In the genomic region with DNA sequence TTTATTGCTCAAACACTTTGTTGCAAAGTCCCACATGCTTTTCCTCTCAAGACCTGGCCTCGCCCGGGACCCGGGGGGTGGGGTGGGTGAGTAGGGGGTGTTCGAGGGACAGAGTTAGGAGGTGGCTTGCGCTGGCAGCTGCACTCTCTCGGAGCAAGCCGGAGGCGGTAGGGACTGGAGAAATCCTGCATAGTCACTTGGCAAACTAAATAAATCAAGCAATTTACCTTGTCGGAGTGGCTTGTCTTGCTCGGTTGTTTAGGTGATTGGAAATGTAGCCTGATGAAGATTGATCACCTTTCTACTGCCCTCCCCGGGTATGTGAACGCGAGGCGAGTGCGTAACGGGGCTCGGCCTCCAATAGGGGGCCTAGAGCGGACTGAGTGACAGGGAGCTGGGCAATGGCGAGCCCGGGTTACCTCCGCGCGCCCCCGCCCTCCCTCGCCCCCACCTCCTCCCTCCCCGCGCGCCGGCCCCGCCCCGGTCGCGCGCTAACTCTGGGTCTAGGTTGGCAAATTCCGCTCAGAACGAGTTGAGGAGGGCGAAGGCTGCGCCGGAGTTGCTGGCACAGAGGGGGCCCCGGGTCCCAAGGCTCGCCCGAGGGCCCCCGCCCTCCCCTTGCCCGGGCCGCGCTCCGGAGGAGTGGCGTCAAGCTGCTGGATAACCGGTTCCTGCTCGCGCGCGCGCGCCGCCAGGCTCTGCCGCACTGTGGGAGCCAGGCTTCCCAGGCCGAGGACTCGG, we compare ENCODE assay signal across 8 mouse cellular contexts. TPM values are rescaled to one million over a fixed set of nuclear protein-coding genes. Genes with fewer than 3 reads are reported as not detected.
A peak's percentile ranks its signal among the peaks of the same experiment; 100 is the strongest.
DNase-seq lines count a peak whose midpoint lies in the region; ATAC-seq and TF ChIP-seq lines count a peak whose summit lies in the region.
"Had no signal": no experiment of that assay in that cellular context is flagged by ENCODE, and none has a peak within 500 bp of the region (broad histone marks: within the 10 kb centered on the region; RNA-seq: fewer than 3 reads in every experiment).

No protein-coding gene starts in this region.

- peak; percentile 25 for DNase-seq in Patski (ENCODE audit: low read depth, low spot score)
- DNase-seq in fibroblast of lung, adult 2 months (ENCODE audit: low read depth): peak; percentile 45
- peak; percentile 85 for DNase-seq in hindbrain, embryonic 10.5 days (ENCODE audit: low spot score)
- peak; percentile 54 to 55 for DNase-seq in left cerebral cortex, postnatal 36 days (ENCODE audit: low spot score in 2 of 2)

- peak overlapping the region; percentile 79 for H3K9ac ChIP-seq in ES-Bruce4 (ENCODE audit: low read depth, poor library complexity, severe bottlenecking)
- H3K9ac ChIP-seq in midbrain, embryonic 12.5 days (replicated peaks): peak overlapping the region; percentile 93

- intact Hi-C loops in left cerebral cortex, postnatal 36 days (cut with DNase I): loop anchor here (5.0 to 10.0 kb wide), 2 partner anchors 193 to 429 kb away; partner anchors contain the start of genes Mdh1 and Wdpcp

- no peak for TF ChIP-seq POLR2A in ES-Bruce4 (IDR thresholded peaks at IDR 0.05; ENCODE audit: insufficient read depth, low read length)
- TF ChIP-seq POLR2A in testis, adult 2 months (IDR thresholded peaks at IDR 0.05; ENCODE audit: control insufficient read depth, low read depth, low read length): no peak

- no peaks in the 10 kb centered on the region for H3K36me3 ChIP-seq in ES-Bruce4 (ENCODE audit: control insufficient read depth, insufficient read depth, low read length, poor library complexity, severe bottlenecking)
- H3K36me3 ChIP-seq in hindbrain, embryonic 10.5 days: no peaks in the 10 kb centered on the region
- 0 out of 2 replicates have a peak, but pooled peaks cover 3% of the 10 kb centered on the region for H3K36me3 ChIP-seq in midbrain, embryonic 12.5 days
- no peaks in the 10 kb centered on the region for H3K36me3 ChIP-seq in testis, adult 2 months (ENCODE audit: control insufficient read depth, insufficient read depth, low read length)

- H3K4me3 ChIP-seq in ES-Bruce4 (ENCODE audit: low read depth, low read length): peak overlapping the region; percentile 77
- peak overlapping the region; percentile 70 for H3K4me3 ChIP-seq in hindbrain, embryonic 10.5 days
- H3K4me3 ChIP-seq in midbrain, embryonic 12.5 days: peak overlapping the region; percentile 79
- H3K4me3 ChIP-seq in testis, adult 2 months (ENCODE audit: control insufficient read depth, low read depth, low read length): peak overlapping the region; percentile 69

- H3K4me2 ChIP-seq in midbrain, embryonic 12.5 days (replicated peaks): peak overlapping the region; percentile 83

- in situ Hi-C loops in Patski (cut with MboI; ENCODE audit: low pct_unique_long_range_greater_than_20kb): no loop called here

- CTCF ChIA-PET in Patski (lab: Charles Lee): no interaction called here

- H3K9me3 ChIP-seq in ES-Bruce4 (replicated peaks; ENCODE audit: control insufficient read depth, insufficient read depth, low read length, poor library complexity, severe bottlenecking): peaks cover 6% of the 10 kb centered on the region
- no peaks in the 10 kb centered on the region for H3K9me3 ChIP-seq in hindbrain, embryonic 10.5 days
- no peaks in the 10 kb centered on the region for H3K9me3 ChIP-seq in midbrain, embryonic 12.5 days

- no peak overlapping the region for H3K27ac ChIP-seq in ES-Bruce4 (ENCODE audit: insufficient read depth, low read length)
- H3K27ac ChIP-seq in hindbrain, embryonic 10.5 days: peak overlapping the region; percentile 86
- H3K27ac ChIP-seq in midbrain, embryonic 12.5 days (replicated peaks): peak overlapping the region; percentile 96
- no peak overlapping the region for H3K27ac ChIP-seq in testis, adult 2 months (ENCODE audit: control insufficient read depth, insufficient read depth, low read depth, low read length)

- H3K27me3 ChIP-seq in ES-Bruce4 (ENCODE audit: control insufficient read depth, insufficient read depth, low read length, poor library complexity, severe bottlenecking) (peaks cover 78% of the 10 kb centered on the region), Patski (no peaks in the 10 kb centered on the region)
- peaks cover 100% of the 10 kb centered on the region for H3K27me3 ChIP-seq in hindbrain, embryonic 10.5 days (ENCODE audit: insufficient read depth, poor library complexity, severe bottlenecking)
- peaks cover 55% of the 10 kb centered on the region for H3K27me3 ChIP-seq in midbrain, embryonic 12.5 days
- peaks cover 9% of the 10 kb centered on the region for H3K27me3 ChIP-seq in testis, adult 2 months (ENCODE audit: control insufficient read depth, insufficient read depth, low read length)

- no peaks in the 10 kb centered on the region for H3K4me1 ChIP-seq in ES-Bruce4 (ENCODE audit: control insufficient read depth, insufficient read depth, low read length)
- peaks cover 62% of the 10 kb centered on the region for H3K4me1 ChIP-seq in hindbrain, embryonic 10.5 days (replicated peaks)
- peaks cover 55% of the 10 kb centered on the region for H3K4me1 ChIP-seq in midbrain, embryonic 12.5 days
- H3K4me1 ChIP-seq in testis, adult 2 months (ENCODE audit: control insufficient read depth, insufficient read depth, low read length): peaks cover 37% of the 10 kb centered on the region

- POLR2A ChIA-PET in Patski (lab: Charles Lee): interaction anchor here (0.7 kb wide), 1 partner anchor 709 kb away, joined by 4 read pairs; no protein-coding TSS in a partner anchor

- WGBS in hindbrain, embryonic 10.5 days: 1% methylated on average over 57 of the region's 59 CpGs
- WGBS in midbrain, embryonic 12.5 days: 1% methylated on average over 42 of the region's 59 CpGs

- peak; percentile 95 for ATAC-seq in Patski
- ATAC-seq in midbrain, embryonic 12.5 days (ENCODE audit: low FRiP score, low read depth): peak; percentile 87

- TF ChIP-seq CTCF in ES-Bruce4 (IDR thresholded peaks at IDR 0.05; ENCODE audit: low read depth, low read length) (no peak), Patski (IDR thresholded peaks at IDR 0.05) (no peak)
- TF ChIP-seq CTCF in testis, adult 2 months (IDR thresholded peaks at IDR 0.05; ENCODE audit: control insufficient read depth, insufficient read depth, insufficient replicate concordance, low read depth, low read length): no peak

- no peak for TF ChIP-seq EP300 in ES-Bruce4 (IDR thresholded peaks at IDR 0.05; ENCODE audit: insufficient read depth, low read depth, low read length)

RNA-seq across cellular contexts. Expression of gene Otx1, which starts 1.2 kb away (rescaled TPM):
- polyA plus RNA-seq in ES-Bruce4 (2011; ENCODE audit: insufficient read depth, insufficient read length, low read depth, missing spikeins) (0.40 and 0.60 TPM in 2 replicates), Patski (2021) (3.4 TPM)
- polyA plus RNA-seq in hindbrain, embryonic 10.5 days (2016; fragmentation: Nextera tagmentation; extraction: Ambion mirVana): 2.9 and 5.3 TPM in 2 replicates
- total RNA-seq in left cerebral cortex, postnatal 36 days (2021): 1 to 10 TPM; 6.1 to 6.2 TPM
- polyA plus RNA-seq in midbrain, embryonic 12.5 days (2016; fragmentation: Nextera tagmentation; extraction: Ambion mirVana): 26.8 and 42.7 TPM in 2 replicates
- 0.11 and 0.23 TPM in 2 replicates for polyA plus RNA-seq in testis, adult 2 months (2012; rRNA removed)
- total RNA-seq: gastrocnemius, postnatal 36 days had no signal

Comparison
In these comparisons a context has a peak if more than half of its experiments do, and no peak if none do; other contexts are left out.
1. H3K27ac ChIP-seq: peak in hindbrain, embryonic 10.5 days (single experiment) and midbrain, embryonic 12.5 days (single experiment); none in ES-Bruce4 (single experiment) and testis, adult 2 months (single experiment).
2. DNase-seq: peak in every context shown above with its lines; median percentile 85 in hindbrain, embryonic 10.5 days; 54 in left cerebral cortex, postnatal 36 days; 45 in fibroblast of lung, adult 2 months; 25 in Patski.
3. Peak in every context shown above with its lines, with median percentiles within 50 percentile points of each other: H3K4me3 ChIP-seq.